Comparison of ENCODE assay signal across 8 mouse cellular contexts in genomic region chr12:15816254-15816605, GRCm38 (mm10). TPM values are rescaled to one million over a fixed set of nuclear protein-coding genes. Genes with fewer than 3 reads are reported as not detected.
DNase-seq lines count a peak whose midpoint lies in the region; ATAC-seq and TF ChIP-seq lines count a peak whose summit lies in the region.

No protein-coding gene starts in this region.

- H3K4me3 ChIP-seq in E14TG2a.4 (replicated peaks; ENCODE audit: low read length) = peak overlapping the region; percentile 84
- peak overlapping the region; percentile 89 for H3K4me3 ChIP-seq in embryonic fibroblast, embryonic 13.5 days (ENCODE audit: insufficient read depth, low read length)
- H3K4me3 ChIP-seq in hindbrain, embryonic 11.5 days (ENCODE audit: low read depth, low read length) = peak overlapping the region; percentile 79
- peak overlapping the region; percentile 63 for H3K4me3 ChIP-seq in liver, embryonic 15.5 days (replicated peaks)
- H3K4me3 ChIP-seq in olfactory bulb, adult 2 months (ENCODE audit: insufficient read depth, low read depth, low read length) = peak overlapping the region; percentile 76

- peak; percentile 60; the same call in 1 of the 2 replicates for TF ChIP-seq POLR2A in embryonic fibroblast, embryonic 13.5 days (IDR thresholded peaks at IDR 0.05; ENCODE audit: low read depth, low read length)
- no peak for TF ChIP-seq POLR2A in olfactory bulb, adult 2 months (IDR thresholded peaks at IDR 0.05; ENCODE audit: insufficient read depth, low read depth, low read length)

- WGBS in hindbrain, embryonic 11.5 days = under 1% methylated on average over 23 of the region's 23 CpGs
- under 1% methylated on average over 23 of the region's 23 CpGs for WGBS in liver, embryonic 15.5 days (ENCODE audit: insufficient replicate concordance)
- under 1% methylated on average over 23 of the region's 23 CpGs for WGBS in olfactory bulb, adult 2 months

- TF ChIP-seq CTCF in E14TG2a.4 (conservative IDR thresholded peaks at IDR 0.05; ENCODE audit: low read length) = no peak
- TF ChIP-seq CTCF in embryonic fibroblast, embryonic 13.5 days (IDR thresholded peaks at IDR 0.05; ENCODE audit: borderline replicate concordance, insufficient read depth, low read length) = no peak
- TF ChIP-seq CTCF in olfactory bulb, adult 2 months (IDR thresholded peaks at IDR 0.05; ENCODE audit: insufficient read depth, low read depth, low read length) = no peak

- peak; percentile 66 for DNase-seq in embryo, embryonic 10 days (ENCODE audit: low spot score)
- DNase-seq in embryo, embryonic 10.5 days (ENCODE audit: low spot score) = no peak
- DNase-seq in hindbrain, embryonic 11.5 days (ENCODE audit: low spot score) = peak; percentile 72
- DNase-seq in thymus, postnatal 4 days = peak; percentile 74

- H3K9me3 ChIP-seq in E14TG2a.4 (ENCODE audit: low read length) = no peaks in the 10 kb centered on the region
- no peaks in the 10 kb centered on the region for H3K9me3 ChIP-seq in hindbrain, embryonic 11.5 days (ENCODE audit: control insufficient read depth, low read length)
- no peaks in the 10 kb centered on the region for H3K9me3 ChIP-seq in liver, embryonic 15.5 days (replicated peaks)

- H3K4me1 ChIP-seq in E14TG2a.4 (replicated peaks; ENCODE audit: low read depth, low read length) = peaks cover 40% of the 10 kb centered on the region
- peaks cover 5% of the 10 kb centered on the region for H3K4me1 ChIP-seq in embryonic fibroblast, embryonic 13.5 days (ENCODE audit: control insufficient read depth, insufficient read depth, low read length)
- peaks cover 3% of the 10 kb centered on the region; the same call in 1 of the 2 replicates for H3K4me1 ChIP-seq in hindbrain, embryonic 11.5 days (replicated peaks; ENCODE audit: control insufficient read depth, insufficient read depth, low read length)
- H3K4me1 ChIP-seq in liver, embryonic 15.5 days (replicated peaks) = peaks cover 20% of the 10 kb centered on the region
- H3K4me1 ChIP-seq in olfactory bulb, adult 2 months (ENCODE audit: control insufficient read depth, insufficient read depth, low read length) = peaks cover 11% of the 10 kb centered on the region

- H3K9ac ChIP-seq in hindbrain, embryonic 11.5 days (ENCODE audit: low read depth, low read length) = peak overlapping the region; percentile 90
- no peak overlapping the region for H3K9ac ChIP-seq in liver, embryonic 15.5 days

- peak overlapping the region; percentile 61 for H3K4me2 ChIP-seq in hindbrain, embryonic 11.5 days (replicated peaks; ENCODE audit: low read depth, low read length)
- H3K4me2 ChIP-seq in liver, embryonic 15.5 days = peak overlapping the region; percentile 85

- no peaks in the 10 kb centered on the region for H3K36me3 ChIP-seq in E14TG2a.4 (ENCODE audit: insufficient read depth, low read length)
- H3K36me3 ChIP-seq in hindbrain, embryonic 11.5 days (ENCODE audit: control insufficient read depth, insufficient read depth, low read length) = no peaks in the 10 kb centered on the region
- no peaks in the 10 kb centered on the region for H3K36me3 ChIP-seq in liver, embryonic 15.5 days (replicated peaks)

- ATAC-seq in hindbrain, embryonic 11.5 days (ENCODE audit: low FRiP score) = peak; percentile 46
- no peak for ATAC-seq in liver, embryonic 15.5 days (ENCODE audit: insufficient read depth)

- H3K27ac ChIP-seq in embryonic fibroblast, embryonic 13.5 days (ENCODE audit: insufficient read depth, low read length) = peak overlapping the region; percentile 89
- peak overlapping the region; percentile 94 for H3K27ac ChIP-seq in hindbrain, embryonic 11.5 days (ENCODE audit: low read depth, low read length)
- H3K27ac ChIP-seq in liver, embryonic 15.5 days (replicated peaks) = peak overlapping the region; percentile 45; the same call in 1 of the 2 replicates
- H3K27ac ChIP-seq in olfactory bulb, adult 2 months (ENCODE audit: insufficient read depth, low read depth, low read length) = peak overlapping the region; percentile 77

- H3K27me3 ChIP-seq in E14TG2a.4 (ENCODE audit: insufficient read depth, low read length) = peaks cover 51% of the 10 kb centered on the region
- H3K27me3 ChIP-seq in hindbrain, embryonic 11.5 days (ENCODE audit: control insufficient read depth, insufficient read depth, low read length) = no peaks in the 10 kb centered on the region
- H3K27me3 ChIP-seq in liver, embryonic 15.5 days = peaks cover 52% of the 10 kb centered on the region

RNA-seq across cellular contexts. Expression of gene Trib2, which starts 0.5 kb away (rescaled TPM):
- polyA plus RNA-seq in embryonic fibroblast, embryonic 13.5 days (2011; ENCODE audit: insufficient read length, low read depth, missing spikeins) = 30.2 and 34.0 TPM in 2 replicates
- polyA plus RNA-seq in hindbrain, embryonic 11.5 days (2014; fragmentation: Nextera tagmentation; extraction: Ambion mirVana) = 63.3 and 71.3 TPM in 2 replicates
- 2.2 and 2.3 TPM in 2 replicates for polyA plus RNA-seq in liver, embryonic 15.5 days (2015; fragmentation: Nextera tagmentation; extraction: Ambion mirVana)
- polyA plus RNA-seq in olfactory bulb, adult 2 months (2012; ENCODE audit: insufficient read depth, insufficient read length, low replicate concordance, missing spikeins) = not detected in 2 replicates
